Mouse (Mus musculus): ENCODE data around the gene Amy2a2. TPM values are rescaled to one million over a fixed set of nuclear protein-coding genes. Genes with fewer than 3 reads are reported as not detected.
"Not testable (repeated sequence)": the region's sequence is repeated elsewhere in the genome, so short reads cannot be mapped to it uniquely, and the experiment has no call there.

The Amy2a2 gene
- total RNA-seq (2014; rRNA removed; ENCODE audit: low replicate concordance) = not detected in 2 replicates
- not detected in 2 replicates for polyA plus RNA-seq (2015; fragmentation: Nextera tagmentation; extraction: Ambion mirVana)

DNA sequence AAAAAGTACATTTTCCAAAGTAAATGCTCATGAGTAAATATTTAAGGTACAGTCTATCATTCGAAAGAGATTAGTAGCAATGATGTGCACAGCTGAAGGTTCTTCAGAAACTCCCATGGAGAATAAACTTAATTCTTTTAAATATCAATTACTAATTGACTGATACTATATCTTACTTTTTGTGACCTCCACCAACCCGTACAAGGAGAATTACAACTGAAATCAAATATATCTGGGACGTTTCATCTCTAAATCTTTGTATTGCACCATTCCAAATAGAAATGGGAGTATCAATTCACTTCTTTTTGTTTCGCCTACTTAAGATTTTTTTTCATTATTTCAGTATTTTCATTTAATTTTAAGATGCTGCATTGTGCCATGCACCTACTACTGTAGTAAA lies at the start of gene Amy2a2:
TSS of gene Amy2a2 (minus strand) at position 101 of the 400 bp plus-strand sequence.
- WGBS = no CpG with 5 or more reads among the region's 4 CpGs

GRCm38 (mm10) chr3:113345484-113345883 lies 11.0 kb downstream of the Amy2a2 start:
- H3K36me3 ChIP-seq (replicated peaks; ENCODE audit: control insufficient read depth, insufficient read depth, low read length); H3K27me3 ChIP-seq (ENCODE audit: control insufficient read depth, insufficient read depth, low read length); H3K9ac ChIP-seq (replicated peaks; ENCODE audit: low read depth, low read length); H3K4me3 ChIP-seq (ENCODE audit: low read depth, low read length); H3K9me3 ChIP-seq (replicated peaks; ENCODE audit: control insufficient read depth, low read length); H3K4me1 ChIP-seq (ENCODE audit: control insufficient read depth, insufficient read depth); ATAC-seq (ENCODE audit: insufficient read depth, low read depth); H3K4me2 ChIP-seq (ENCODE audit: low read depth, low read length); DNase-seq (ENCODE audit: low spot score); H3K27ac ChIP-seq (ENCODE audit: low read depth): not testable (repeated sequence)

More for the DNA sequence above, at the start of gene Amy2a2:
- not testable (repeated sequence) for H3K27ac ChIP-seq (ENCODE audit: low read depth); H3K4me2 ChIP-seq (ENCODE audit: low read depth, low read length); ATAC-seq (ENCODE audit: insufficient read depth, low read depth); DNase-seq (ENCODE audit: low spot score); H3K4me1 ChIP-seq (ENCODE audit: control insufficient read depth, insufficient read depth); H3K9me3 ChIP-seq (replicated peaks; ENCODE audit: control insufficient read depth, low read length); H3K9ac ChIP-seq (replicated peaks; ENCODE audit: low read depth, low read length); H3K36me3 ChIP-seq (replicated peaks; ENCODE audit: control insufficient read depth, insufficient read depth, low read length); H3K27me3 ChIP-seq (ENCODE audit: control insufficient read depth, insufficient read depth, low read length); H3K4me3 ChIP-seq (ENCODE audit: low read depth, low read length)

DNA sequence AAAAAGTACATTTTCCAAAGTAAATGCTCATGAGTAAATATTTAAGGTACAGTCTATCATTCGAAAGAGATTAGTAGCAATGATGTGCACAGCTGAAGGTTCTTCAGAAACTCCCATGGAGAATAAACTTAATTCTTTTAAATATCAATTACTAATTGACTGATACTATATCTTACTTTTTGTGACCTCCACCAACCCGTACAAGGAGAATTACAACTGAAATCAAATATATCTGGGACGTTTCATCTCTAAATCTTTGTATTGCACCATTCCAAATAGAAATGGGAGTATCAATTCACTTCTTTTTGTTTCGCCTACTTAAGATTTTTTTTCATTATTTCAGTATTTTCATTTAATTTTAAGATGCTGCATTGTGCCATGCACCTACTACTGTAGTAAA lies 32.5 kb downstream of the Amy2a2 start, which contains the start of gene Amy2a3:
TSS of gene Amy2a3 (minus strand) at position 101 of the 400 bp plus-strand sequence.
- H3K9ac ChIP-seq (replicated peaks; ENCODE audit: low read depth, low read length); ATAC-seq (ENCODE audit: insufficient read depth, low read depth); H3K4me2 ChIP-seq (ENCODE audit: low read depth, low read length); H3K36me3 ChIP-seq (replicated peaks; ENCODE audit: control insufficient read depth, insufficient read depth, low read length); H3K27me3 ChIP-seq (ENCODE audit: control insufficient read depth, insufficient read depth, low read length); H3K27ac ChIP-seq (ENCODE audit: low read depth); H3K4me1 ChIP-seq (ENCODE audit: control insufficient read depth, insufficient read depth); DNase-seq (ENCODE audit: low spot score); H3K4me3 ChIP-seq (ENCODE audit: low read depth, low read length); H3K9me3 ChIP-seq (replicated peaks; ENCODE audit: control insufficient read depth, low read length): not testable (repeated sequence)
- WGBS = no CpG with 5 or more reads among the region's 4 CpGs

DNA sequence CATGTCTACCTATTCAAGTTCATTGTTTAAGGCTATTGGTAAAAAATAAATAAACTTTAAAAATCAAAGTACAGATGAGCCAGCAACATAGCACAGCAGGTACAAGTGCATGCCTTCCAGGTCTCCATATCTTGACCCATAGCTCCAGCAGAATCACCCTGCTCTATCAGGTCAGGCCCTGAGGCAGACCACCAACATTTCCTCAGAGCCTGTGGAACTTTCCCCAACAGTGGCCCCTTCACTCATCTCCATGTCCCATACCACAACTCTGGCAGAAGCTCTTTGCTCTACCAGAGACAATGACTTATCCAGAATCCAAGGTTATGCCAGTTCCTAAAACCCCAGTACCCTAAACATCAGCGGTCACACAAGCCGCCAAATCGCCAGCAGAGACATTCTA lies 43.5 kb downstream of the Amy2a2 start:
- not testable (repeated sequence) for H3K9me3 ChIP-seq (replicated peaks; ENCODE audit: control insufficient read depth, low read length); ATAC-seq (ENCODE audit: insufficient read depth, low read depth)

More for the DNA sequence above, 43.5 kb downstream of the Amy2a2 start:
- H3K4me1 ChIP-seq (ENCODE audit: control insufficient read depth, insufficient read depth); H3K4me2 ChIP-seq (ENCODE audit: low read depth, low read length); H3K27me3 ChIP-seq (ENCODE audit: control insufficient read depth, insufficient read depth, low read length); H3K36me3 ChIP-seq (replicated peaks; ENCODE audit: control insufficient read depth, insufficient read depth, low read length); H3K9ac ChIP-seq (replicated peaks; ENCODE audit: low read depth, low read length); H3K27ac ChIP-seq (ENCODE audit: low read depth); DNase-seq (ENCODE audit: low spot score); H3K4me3 ChIP-seq (ENCODE audit: low read depth, low read length): not testable (repeated sequence)
- WGBS = no CpG with 5 or more reads among the region's 3 CpGs

Other genes with a start within 250 kb of the Amy2a2 start
- gene Amy2a5, start 97.8 kb downstream of the Amy2a2 start, total RNA-seq (2014; rRNA removed; ENCODE audit: low replicate concordance) = not detected in 2 replicates
- not detected in 2 replicates for gene Amy2a5, start 97.8 kb downstream of the Amy2a2 start, polyA plus RNA-seq (2015; fragmentation: Nextera tagmentation; extraction: Ambion mirVana)
- not detected in 2 replicates for gene Amy2a4, start 65.2 kb downstream of the Amy2a2 start, total RNA-seq (2014; rRNA removed; ENCODE audit: low replicate concordance)
- gene Amy2a4, start 65.2 kb downstream of the Amy2a2 start, polyA plus RNA-seq (2015; fragmentation: Nextera tagmentation; extraction: Ambion mirVana) = not detected in 2 replicates
- gene Amy2a3, start 32.6 kb downstream of the Amy2a2 start, total RNA-seq (2014; rRNA removed; ENCODE audit: low replicate concordance) = not detected in 2 replicates
- not detected in 2 replicates for gene Amy2a3, start 32.6 kb downstream of the Amy2a2 start, polyA plus RNA-seq (2015; fragmentation: Nextera tagmentation; extraction: Ambion mirVana)
- gene Amy2a1, start 175.8 kb upstream of the Amy2a2 start, total RNA-seq (2014; rRNA removed; ENCODE audit: low replicate concordance) = not detected in 2 replicates
- gene Amy2a1, start 175.8 kb upstream of the Amy2a2 start, polyA plus RNA-seq (2015; fragmentation: Nextera tagmentation; extraction: Ambion mirVana) = not detected in 2 replicates